Mouse (Mus musculus): ENCODE data around the gene Srxn1.

GRCm38 (mm10) chr2:152150373-152150772, 45.1 kb downstream of the Srxn1 start:
- no peak for TF ChIP-seq CTCF (IDR thresholded peaks at IDR 0.05)
- peak; percentile 57; the same call in 1 of the 2 replicates for TF ChIP-seq POLR2A (IDR thresholded peaks at IDR 0.05; ENCODE audit: insufficient read depth, low read depth, low read length)

Data from heart, adult 2 months (tissue).